Mouse (Mus musculus) kidney, postnatal 10 days (tissue): ENCODE data around the gene Rpl13a.
"Not testable (repeated sequence)": the region's sequence is repeated elsewhere in the genome, so short reads cannot be mapped to it uniquely, and the experiment has no call there.

Experiments
- DNase-seq: peaks from one replicate; pipeline ENCODE4 v3.0.0; 2021; ENCODE audit warnings: mixed read lengths

Rpl13a gene

DNA sequence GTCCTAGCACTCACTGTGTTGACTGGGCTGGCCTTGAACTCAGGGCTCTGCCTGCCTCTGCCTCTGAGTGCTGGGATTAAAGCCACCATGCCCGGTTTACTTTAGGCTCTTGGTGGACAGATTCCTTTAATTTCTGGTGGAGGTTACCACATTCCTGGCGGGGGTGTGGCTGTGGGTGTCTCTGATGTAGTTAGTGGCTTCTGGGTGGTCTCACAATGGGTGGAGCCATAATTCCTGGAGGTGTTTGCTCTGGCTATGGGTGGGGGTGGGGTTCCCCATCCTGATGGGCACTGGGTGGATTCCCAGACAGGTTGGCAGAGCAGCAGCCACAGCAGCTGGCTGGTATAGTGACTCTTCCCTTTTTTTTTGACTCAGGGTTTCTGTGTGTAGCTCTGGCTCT lies 16.6 kb downstream of the Rpl13a start:
- DNase-seq: no peak

DNA sequence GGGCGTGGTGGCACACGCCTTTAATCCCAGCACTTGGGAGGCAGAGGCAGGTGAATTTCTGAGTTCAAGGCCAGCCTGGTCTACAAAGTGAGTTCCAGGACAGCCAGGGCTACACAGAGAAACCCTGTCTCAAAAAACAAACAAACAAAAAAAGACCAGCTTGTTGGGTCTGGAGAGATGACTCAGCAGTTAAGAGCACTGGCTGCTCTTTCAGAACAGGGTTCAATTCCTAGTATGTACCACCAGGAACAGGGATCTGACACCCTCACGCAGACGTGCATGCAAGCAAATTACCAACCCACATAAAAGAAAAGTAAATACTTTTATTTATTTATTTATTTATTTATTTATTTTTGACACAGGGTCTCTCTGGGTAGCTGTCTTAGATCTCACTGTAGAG lies 18.5 kb downstream of the Rpl13a start:
- not testable (repeated sequence) for DNase-seq

DNA sequence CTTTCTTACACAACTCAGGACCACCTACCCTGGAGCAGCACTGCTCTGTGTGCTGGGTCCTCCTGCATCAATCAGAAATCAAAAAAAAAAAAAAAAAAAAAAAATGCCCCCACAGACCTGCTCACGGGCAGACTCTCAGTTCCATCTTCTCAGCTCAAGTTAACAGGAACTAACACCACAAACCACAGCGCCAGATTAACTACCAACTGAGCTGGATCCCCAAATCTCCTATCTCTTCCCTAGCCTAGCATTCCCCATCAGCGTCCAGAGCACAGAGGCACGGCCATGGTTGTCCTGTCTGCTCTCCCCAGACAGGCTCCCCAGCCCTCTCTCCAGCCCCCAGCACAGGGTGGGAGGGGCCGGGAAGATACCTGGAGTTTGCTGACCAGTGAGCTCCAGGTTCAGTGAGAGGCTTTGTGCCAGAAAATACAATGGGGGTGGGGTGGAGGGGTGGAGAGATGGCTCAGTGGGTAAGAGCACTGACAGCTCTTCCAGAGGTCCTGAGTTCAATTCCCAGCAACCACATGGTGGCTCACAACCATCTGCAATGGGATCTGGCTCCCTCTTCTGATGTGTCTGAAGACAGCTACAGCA lies 21.4 kb downstream of the Rpl13a start:
- DNase-seq: no peak

DNA sequence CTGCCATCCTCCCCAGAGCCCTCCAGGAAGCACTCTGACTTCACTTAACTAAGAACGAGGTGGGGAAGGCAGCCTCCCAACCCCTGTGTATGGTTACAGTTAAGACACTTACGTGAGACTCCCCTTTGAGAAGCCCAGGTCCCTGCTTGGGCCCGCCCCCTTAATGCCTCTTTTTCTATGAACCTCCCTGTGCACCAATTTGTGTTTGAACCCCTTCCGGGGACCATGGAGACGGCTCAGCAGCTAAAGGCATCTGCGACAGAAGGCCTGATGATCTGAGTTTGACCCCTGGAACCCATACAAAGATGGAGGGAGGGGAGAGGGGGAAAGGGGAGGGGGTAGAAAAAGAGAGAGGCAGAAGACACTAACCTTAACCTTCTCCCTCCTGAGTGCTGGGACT lies 22.1 kb downstream of the Rpl13a start:
- DNase-seq: no peak

DNA sequence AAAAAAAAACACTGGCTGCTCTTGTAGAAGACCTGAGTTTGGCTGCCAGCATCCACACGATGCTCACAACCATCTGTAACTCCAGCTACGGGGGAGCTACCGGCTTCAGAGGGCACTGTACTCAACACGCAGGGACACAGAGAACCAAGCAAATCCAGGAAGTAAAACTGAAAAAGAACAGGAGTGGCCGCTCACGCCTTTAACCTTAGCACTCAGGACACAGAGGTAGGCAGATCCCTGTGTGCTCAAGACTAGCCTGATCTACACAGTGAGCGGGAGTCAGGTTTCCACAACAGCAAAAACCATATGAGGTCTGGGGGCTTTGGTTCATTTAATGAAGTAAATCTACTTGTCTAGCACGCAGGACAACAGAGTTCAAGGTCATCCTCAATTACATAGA lies 23.1 kb downstream of the Rpl13a start:
- no peak for DNase-seq

DNA sequence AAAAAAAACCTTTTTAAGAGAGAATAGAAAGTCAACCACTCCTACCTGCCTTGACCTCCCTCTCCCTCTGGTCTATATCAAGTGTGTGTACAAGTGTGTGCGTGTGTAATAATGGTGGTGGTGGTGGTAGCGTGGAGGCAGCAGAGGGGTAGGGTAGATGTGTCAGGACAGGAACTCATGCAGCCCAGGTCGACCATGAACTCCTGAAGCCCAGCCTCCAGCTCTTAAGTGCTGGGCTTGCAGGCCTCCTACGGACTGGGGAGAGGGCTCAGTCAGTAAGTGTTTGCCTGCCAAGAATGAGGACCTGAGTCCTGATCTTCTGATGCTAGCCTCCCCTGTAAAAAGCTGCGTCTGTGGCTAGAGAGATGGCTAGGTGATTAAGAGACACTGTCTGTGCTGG lies 23.6 kb downstream of the Rpl13a start:
- no peak for DNase-seq

DNA sequence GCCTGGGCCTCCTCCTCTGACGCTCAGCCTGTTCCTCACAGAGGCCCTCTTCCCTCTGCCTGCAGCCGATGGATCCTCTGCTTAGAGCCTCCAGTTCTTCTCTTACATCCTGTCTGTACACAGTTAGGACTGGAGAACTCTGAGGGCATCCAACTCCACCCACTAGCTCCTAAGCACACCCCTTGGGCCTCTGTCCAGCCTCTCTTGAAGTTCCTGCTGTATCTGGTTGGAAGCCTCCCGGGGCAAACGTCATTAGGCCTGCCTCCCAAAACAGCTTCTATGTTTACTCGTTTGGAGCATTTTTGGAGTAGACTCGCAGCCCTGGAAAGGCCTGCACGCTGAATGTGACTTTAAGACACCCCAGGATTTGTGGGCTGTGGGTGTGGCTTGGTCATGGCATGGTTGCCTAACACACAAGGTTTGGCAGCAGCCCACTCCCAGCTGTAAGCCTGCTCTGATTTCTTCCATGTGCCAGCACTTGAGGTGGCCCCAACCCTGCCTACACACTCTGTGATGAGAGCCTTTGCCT lies 24.8 kb downstream of the Rpl13a start, which contains the start of gene Fcgrt:
Gene Fcgrt (minus strand): TSS at position 200 of the 529 bp plus-strand sequence.
- peak; percentile 95 for DNase-seq

DNA sequence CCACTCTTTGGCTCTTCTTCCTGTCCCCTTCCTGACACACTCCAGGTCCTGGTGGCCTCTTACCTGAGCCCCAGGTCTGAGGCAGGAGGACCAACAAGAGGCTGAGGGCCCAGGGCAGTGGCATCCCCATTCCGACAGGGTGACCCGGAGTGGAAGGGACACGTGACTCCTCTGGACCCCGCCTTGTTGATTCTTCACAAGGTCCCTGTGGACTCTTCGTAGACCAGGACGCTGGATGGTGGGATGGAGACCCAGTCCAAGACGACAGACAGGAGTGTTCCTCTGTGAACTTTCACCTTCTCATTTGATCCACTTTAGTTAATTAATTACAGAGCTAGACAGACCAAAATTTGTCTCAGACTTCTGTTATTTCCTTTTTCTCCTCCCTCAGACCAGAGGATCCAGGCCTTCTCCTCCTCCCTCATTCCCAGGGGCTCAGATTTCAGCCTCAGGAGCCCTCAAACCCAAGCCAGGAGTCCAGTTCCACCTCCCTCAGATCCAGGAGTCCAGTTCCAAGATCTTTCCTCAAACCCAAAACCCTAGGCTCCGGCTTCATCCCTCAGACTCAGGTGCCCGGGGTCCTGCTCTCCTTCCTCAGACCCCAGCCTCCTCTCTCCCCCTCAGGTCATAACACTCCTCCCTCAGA lies 25.5 kb downstream of the Rpl13a start:
- DNase-seq: peak; percentile 66

DNA sequence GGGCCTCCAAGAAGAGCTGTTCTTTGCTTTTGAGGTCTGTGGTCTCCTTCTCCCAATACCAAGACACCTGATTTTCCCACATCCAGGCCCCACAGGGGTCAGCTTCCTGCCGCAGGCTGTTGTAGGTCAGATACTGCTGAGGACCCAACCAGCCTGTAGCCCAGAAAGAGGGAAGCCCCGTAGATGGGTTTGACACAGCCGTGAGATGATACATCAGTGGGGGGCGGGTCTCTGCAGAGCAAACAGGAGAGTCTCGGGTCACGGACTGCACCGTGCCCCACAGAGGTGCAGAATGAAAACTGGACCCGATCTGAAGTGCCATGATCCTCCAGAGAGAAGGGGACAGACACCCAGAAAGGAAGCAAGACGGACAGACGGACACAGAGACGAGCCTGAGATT lies 26.1 kb downstream of the Rpl13a start:
- DNase-seq: no peak

DNA sequence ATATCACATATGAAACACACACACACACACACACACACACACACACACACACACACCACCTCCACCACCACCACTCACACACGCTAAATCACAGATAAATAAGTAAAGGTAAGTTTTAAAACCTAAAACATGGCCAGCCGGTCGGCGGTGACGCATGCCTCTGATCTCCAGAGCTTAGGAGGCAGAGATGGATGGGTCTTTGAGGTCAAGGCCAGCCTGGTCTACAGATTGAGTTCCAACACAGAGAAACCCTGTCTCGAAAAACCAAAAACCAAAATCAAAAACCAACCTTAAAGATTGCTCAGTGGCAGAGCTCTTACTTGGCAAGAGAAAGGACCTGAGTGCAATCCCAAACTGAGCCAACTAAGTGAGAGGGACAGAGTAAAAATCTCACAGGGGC lies 28.5 kb downstream of the Rpl13a start:
- DNase-seq: no peak

DNA sequence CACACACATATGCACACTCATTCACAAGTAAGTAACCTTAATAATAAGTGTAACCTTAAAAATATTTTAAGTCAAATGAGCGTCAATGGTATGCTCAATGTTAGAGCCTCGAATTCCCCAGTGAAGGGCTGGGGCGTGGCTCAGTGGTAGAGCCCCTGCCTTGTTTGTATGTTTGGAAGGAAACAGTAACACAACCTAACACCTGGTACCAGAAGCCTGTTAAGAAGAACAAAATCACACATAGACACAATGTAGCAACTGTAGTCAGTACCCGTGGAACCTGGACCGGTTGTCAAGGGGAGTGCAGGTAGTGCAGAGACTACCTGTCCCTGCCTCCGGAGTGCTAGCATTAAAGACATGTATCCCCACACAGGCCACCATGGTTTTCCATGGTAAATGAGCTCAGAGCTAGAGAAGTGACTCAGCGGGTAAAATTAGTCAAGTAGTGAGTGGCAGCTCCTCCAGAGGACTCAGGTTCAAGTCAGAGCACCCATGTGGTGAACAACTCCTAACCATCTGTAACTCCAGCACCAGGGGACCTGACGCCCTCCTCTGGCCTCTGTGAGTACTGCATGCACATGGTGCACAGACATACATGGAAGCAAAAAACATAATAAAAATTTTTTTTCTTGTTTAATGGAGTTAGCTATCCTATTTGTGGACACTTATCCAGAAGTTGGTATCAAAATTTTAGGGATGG lies 29.9 kb downstream of the Rpl13a start:
- no peak for DNase-seq

DNA sequence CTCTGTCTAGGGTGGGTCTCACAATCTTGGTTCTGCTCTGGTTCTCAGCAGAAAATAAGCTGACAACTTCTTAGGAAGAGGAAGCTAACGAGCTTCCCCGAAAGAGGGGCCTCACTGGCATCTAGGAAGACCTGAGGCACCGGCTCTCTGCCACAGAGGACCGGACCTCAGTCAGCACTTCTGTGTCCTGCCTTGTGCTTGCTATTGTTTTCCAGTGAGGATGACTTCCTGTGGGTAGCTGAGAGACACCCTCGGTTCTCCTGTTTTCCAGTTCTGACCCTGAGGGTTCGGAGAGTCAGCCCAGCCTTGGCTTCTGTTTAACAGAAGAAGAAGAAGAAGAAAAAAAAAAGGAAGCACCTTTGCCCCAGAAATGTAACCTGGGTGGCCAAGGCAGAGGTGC lies 31.1 kb downstream of the Rpl13a start:
- DNase-seq: no peak

DNA sequence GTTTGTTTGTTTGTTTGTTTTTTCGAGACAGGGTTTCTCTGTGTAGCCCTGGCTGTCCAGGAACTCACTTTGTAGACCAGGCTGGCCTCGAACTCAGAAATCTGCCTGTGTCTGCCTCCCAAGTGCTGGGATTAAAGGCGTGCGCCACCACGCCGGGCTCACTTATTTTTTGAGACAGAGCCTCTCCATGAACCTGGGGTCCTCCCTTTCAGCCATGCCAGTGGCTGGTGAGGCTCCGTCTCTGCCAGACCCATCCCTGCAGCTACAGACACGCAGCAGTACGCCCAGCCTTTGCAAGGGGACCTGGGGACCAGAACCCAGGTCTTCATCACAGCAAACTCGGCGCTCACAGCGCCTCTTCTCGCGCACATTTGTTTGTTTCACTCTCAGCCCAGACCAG lies 32.6 kb downstream of the Rpl13a start:
- not testable (repeated sequence) for DNase-seq

DNA sequence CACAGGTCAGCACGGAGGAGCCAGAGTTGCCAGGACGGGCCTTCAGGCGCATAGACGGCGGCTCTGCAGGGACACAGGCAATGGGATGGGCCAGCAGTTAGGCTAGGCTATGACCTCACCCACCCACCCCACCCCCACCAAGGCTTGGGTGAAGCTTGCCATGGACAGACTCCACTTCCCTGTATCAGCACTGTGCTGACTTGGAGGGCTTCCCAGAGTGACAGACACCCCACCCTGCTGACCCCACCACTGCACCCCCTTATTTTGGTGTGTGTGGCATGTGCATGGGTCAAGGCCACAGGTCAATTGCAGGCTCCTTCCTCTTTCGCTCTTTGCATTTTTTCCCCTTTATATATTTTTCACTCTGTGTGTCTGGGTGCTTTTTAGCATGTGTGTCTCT lies 33.2 kb downstream of the Rpl13a start:
- DNase-seq: no peak

DNA sequence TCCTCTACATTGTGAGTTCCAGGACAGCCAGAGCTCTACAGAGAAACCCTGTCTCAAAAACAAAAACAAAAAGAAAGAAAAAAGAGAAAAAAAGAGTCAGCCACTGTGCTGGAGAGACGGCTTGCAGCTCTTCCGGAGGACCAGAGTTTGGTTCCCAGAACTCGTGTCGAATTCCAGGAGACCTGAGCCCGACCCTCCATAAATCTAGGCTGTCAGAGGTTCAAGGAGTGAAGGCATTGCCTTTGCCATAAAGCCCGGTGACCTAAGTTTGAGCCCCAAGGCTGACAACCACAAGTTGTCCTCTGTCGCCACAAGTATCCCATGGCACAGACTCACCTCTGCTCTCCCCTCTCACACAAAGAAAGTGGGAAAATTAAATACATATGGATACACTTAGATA lies 34.4 kb downstream of the Rpl13a start:
- DNase-seq: peak; percentile 54

DNA sequence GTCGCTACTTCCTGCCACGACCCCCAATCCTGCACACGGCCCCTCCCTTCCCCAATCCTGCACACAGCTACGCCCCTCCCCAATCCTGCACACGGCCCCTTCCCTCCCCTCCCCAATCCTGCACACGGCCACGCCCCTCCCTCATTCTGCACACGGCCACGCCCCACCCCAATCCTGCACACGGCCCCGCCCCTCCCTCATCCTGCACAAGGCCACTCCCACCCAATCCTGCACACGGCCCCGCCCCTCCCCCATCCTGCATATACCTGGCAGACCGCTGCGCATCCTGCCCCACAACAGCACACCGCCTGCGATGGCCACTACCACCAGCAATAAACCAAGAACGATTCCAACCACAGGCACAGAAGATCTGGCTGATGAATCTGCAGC lies 35.0 kb downstream of the Rpl13a start:
- DNase-seq: peak; percentile 56

DNA sequence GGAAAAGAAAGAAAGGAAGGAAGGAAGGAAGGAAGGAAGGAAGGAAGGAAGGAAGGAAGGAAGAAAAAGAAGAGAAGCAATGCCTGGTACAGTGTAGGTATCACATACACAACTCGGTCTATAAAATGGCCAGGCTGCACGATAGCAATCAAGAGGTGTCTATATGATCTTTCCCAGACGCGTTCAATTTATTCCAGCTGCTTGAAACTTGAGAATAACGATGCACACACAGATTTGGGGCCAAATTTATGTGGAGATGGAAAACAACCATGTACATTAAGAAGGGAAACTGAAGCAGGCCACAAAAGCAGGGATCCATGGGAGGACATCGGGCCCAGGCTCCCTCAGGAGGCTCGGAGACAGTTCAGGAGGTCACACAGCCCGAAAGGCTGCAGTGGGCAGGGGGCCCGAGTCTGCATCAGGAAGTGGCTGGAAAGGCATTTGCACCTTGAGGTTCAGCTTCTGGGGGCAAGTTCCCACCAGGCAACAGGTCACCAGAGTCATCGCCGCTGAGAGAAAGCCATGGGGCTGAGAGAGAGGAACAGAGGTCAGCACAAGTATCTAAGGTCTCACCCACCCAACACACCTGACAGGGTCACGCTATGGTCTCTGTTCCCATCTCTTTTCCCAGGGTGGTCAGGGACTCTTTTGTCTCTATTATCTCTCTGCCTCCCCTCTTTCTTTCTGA lies 35.6 kb downstream of the Rpl13a start:
- peak; percentile 36 for DNase-seq

DNA sequence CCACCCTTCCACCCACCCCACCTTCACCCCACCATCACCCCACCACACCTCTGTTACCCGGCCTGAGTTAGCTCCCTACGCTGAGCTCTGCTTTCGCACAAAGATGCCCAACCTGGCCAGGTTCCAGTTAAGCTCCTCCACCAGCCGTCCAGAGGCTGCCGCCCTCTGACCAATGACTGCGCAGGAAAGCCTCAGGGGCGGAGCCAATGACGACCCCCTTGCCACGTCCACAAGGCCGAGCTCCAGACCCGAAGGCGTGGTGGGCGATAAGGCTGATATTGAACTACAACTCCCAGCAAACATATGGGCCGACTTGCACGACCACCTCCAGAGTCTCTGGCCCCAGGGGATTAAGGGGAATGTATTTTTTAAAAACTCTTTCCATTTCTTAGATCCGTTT lies 36.5 kb downstream of the Rpl13a start, which contains the start of gene Rcn3:
Gene Rcn3 (minus strand): TSS at position 174 of the 400 bp plus-strand sequence.
- DNase-seq: peak; percentile 95

DNA sequence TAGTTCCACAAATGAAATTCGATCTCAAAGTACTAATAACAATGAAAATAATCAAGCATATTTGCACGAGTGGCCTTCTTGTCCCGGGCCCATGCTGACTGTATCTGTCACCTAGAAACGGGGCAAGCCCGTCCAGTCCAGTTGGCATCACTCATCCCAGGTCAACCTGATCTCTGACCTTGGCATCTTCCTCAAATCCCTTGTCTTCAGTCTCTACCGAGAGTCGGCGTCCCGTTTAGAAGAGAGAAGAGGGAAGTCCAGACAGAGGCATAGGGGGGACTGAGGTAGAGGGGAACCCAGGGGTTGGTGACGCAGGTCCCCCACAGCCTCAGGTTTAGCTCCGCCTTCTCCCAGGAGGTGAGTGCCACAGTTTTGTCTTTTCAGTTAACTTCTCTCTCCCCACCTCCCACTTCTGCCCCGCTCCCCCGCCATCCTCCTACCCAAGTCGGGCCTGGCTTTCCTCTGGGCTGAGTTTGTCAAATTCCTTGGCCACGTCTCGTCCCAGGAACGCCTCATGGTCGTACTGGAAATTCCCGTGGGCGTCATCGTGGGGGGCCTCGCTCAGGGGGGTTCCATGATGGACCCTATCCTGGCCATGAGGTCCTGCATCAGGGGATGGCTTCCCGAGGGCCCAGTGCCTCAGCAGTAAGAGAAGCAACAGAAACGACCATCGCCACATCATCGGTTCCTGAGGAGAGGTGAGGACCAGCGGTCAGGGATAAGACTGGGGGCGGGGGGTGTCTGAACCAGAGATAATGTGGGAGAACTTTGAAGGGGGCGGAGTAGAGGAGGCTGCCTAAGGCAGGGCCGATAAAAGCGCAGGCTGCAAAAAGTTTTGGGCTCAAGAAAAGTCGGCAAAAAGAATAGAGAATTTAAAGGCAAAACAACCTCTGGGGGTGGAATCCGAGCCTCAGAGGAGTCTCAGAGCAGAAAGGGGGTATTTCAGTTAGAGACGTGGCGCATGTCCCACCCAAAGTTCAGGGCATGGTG lies 37.3 kb downstream of the Rpl13a start:
- peak; percentile 74 for DNase-seq

DNA sequence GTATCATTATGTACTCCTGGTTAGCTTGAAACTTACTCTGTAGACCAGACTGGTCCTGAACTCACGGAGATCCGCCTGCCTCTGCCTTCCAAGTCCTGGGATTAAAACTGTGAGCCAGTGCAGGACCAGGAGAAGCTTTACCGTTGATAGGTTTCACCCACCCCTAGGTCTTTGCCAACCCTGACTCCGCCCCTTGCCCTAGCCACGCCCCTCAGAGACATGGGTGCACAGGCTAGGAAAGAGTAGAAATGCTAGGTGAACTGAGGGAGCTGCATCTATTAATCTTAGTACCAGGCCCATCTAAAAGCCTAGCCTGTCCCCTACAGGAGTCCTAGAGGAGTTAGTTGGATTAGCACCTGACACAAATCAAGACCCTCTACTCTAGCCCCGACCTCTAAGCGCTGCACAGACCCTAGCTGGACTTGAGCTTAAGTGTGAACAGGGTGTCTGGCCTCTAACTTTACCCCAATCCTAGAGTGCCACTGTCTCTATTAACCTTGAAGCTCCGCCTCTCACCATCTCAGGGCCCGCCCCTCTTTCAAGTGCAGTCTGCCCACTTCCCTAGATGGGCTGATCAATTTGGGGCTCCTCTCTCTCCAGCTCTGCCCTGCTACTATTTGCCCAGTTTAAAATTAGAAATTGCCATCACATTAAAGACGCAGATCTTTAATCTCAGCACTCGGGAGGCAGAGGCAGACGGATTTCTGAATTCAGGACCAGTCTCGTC lies 38.1 kb downstream of the Rpl13a start:
- no peak for DNase-seq

DNA sequence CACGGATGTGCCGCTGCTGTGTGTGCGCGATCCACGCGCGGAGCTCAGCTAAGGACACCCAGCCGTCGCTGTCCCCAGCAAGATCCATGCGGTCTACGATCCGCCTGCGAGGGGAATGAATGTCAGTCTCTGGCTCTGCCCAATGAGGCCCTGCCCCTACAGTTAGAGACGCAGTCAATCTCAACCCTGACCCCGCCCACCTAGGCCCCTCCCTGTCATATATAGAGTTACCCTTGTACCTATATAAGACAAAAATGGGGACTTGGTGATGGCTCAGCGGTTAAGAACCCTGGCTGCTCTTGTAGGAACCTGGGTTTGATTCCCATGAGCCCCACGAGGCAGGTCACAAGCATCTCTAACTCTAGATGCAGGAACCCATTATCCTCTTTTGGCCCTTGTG lies 40.0 kb downstream of the Rpl13a start:
- no peak for DNase-seq
